Mouse (Mus musculus): ENCODE data around the gene Teddm2.

Teddm2 gene

DNA sequence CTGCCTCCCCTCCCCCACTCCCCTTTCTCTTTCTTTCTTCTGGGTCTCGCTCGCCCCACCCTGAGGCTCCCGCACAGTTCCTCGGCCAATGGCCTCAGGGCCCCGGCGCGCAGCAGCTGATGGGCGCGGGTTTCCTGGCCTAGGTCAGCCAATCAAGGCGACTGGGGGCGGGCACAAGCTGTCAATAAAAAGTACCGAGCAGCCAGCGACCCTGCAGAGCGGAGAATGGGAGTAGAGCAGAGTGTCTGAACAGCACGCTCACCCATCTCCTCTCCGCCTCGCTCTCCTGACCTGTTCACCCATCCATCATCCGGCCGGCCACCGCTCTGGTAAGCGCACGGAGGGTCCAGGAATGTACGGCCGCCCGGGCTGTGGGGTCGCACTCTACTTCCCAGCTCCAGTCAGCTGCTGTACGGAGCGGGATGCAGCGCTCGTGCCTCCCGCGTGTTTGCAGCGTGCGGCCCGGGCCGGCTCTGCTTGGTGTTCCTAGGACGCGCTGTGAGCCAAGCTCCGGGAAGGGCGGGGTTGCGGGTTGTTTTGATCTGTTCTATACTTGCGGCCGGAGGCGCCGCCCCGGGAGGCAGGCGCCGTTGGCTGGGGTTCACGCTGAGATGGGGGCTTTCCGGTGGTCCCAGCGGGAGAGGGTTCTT is at the start of gene Teddm2, which contains the start of gene Glul:
Gene Teddm2, minus strand, starts transcription at position 498 of the 650 bp plus-strand sequence.
Gene Glul, plus strand, starts transcription at position 214 of the 650 bp plus-strand sequence.
- peak; percentile 94 for DNase-seq (ENCODE audit: low spot score)

DNA sequence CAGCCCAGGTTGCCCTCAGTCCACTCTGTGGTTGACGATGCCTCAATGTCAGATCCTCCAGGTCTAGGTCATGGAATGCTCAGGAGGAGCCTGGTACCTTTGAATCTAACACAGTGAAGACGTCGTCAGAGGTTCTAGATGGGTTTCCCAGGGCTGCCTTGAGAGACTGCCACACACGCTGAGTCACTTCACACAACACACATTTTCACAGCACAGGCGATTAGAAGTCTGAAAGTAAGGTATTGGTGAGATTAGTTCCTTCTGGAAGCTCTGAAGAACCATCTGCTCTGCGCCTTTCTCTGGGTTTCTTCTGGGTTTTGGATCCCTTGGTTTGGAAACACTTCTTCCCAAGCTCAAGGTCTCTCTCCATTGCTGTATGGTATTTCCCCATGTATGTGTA is 47.8 kb upstream of the Teddm2 start:
- no peak for DNase-seq (ENCODE audit: low spot score)

DNA sequence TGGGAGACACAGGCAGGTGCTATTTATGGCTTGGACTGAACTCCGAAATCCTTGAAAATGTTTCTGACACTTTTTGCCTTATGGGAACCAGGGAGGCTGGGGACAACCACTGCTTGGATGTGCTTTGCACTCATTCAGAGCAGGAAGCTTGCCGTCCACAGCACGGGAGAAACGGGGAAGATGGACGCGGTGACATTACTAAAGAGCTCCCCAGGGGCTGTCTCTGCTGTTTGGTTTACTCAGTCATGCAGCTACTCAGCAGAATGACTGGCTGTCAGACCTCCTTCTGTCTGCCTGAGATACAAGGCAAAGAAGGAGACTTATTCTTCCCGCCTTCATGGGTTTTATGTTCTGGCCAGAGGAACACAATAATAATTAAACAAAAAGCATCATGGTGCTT is 46.9 kb upstream of the Teddm2 start:
- no peak for DNase-seq (ENCODE audit: low spot score)

DNA sequence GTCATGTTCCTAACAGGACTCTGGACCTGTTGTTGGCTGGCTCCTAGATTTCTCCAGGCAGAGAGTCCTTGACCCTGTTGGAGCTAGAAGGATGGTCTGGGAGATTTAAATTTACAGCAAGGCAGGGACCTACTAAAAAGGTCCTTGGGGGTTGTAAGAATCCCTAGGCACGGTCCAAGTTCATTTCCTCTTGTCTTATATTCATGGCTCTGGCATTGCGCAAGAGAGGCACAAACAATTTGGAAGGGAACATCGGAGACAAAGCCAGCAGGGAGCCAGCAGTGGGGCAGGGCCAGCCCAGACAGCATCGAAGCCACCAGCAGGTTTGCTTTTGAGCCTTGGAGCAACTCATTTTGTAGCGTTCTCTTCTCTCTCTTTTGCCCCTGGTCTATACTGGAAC is 45.2 kb upstream of the Teddm2 start:
- no peak for DNase-seq (ENCODE audit: low spot score)

DNA sequence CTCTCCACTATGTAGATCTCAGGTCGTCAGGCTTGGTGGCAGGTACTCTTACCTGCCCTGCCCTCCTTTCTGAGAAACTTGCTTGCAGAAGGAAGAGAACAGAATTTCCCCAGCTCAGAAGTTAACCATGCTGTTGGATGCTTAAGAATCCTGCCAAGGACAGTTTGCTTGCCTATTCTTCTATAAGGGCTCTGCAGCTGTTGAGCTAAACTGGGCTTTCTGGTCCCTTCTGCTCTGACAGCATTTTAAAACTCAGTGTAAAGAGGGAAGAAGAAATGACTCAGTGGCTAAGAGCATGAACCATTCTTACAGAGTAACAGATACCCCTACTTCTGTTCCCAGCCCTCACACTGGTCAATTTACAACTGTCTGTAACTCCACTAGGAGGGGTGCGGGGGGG is 41.0 kb upstream of the Teddm2 start:
- DNase-seq (ENCODE audit: low spot score): no peak

DNA sequence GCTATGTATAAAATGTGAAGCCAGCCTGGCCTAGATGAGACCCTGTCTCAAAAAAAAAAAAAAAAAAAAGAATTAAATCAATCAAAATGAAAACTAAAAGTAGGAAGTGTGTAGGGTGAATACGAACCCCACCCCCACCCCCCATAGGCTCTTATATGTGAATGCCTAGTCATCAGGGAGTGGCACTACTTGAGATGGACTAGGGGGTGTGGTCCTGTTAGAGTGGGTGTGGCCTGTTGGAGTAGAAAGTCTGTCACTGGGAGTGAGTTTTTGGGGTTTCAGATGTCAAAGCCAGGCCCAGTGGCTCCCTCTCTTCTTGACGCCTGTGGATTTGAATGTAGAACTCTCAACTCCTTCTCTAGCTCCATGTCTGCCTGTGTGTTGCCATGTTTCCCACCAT is 37.0 kb upstream of the Teddm2 start:
- DNase-seq (ENCODE audit: low spot score): no peak

DNA sequence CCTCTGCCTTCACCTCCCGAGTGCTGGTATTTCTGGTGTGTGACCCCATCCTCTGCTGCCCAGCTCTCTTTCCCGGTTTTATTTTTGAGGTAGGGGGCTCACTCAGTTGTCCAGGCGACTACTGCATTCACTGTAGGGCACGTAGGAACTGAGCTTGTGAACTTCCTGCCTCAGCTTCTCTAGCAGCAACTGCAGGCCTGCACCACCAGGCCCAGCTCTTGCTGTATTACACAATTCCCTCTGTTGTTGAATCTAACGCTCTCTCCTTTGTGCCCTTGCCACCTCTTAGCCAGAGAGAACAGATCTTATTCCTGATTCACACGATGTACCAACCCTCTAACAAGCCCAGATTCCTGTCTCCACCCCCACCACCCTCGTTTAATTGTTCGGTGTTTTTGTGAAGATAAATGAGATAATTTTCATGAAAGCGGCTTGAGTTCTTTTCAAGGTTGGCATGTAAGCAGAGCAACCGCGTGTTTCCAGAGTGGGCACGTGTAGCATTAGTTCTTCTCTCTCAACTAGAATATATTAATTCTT is 35.9 kb upstream of the Teddm2 start:
- DNase-seq (ENCODE audit: low spot score): no peak

DNA sequence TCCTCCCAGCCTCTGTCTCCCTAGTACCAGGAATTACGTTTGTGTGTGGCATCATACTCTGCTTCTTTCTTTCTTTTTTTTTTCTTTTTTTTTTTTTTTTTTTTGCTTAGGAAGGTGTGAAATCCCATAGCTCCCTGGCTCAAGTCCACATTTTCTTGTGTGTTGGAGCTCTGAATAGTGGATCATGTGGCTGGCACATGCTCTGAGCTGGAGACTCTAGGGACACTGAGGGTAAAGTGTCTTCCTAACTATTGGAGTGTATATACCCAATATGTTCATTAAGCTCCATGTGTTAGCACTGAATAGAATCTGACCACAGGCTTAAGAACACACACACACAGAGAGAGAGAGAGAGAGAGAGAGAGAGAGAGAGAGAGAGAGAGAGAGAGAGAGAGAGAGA is 33.7 kb upstream of the Teddm2 start:
- DNase-seq (ENCODE audit: low spot score): no peak

DNA sequence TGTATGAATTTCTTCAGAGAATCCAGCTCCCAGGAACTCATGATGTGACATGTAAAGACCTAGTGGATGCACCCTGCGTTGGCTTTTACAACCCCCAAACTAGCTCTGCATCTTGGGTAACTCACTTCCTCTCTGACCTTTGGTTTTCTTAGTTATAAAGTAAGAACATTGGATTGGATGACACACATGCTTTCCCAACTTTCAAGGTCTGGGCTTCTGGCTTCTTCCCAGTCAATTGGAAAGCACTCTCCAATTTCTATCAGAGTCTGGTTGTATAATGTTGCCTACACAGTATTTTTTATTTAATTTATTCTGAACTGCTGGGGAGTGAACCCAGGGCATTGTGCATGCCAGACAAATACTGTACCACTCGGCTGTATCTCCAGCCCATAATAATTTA is 30.4 kb upstream of the Teddm2 start:
- DNase-seq (ENCODE audit: low spot score): no peak

DNA sequence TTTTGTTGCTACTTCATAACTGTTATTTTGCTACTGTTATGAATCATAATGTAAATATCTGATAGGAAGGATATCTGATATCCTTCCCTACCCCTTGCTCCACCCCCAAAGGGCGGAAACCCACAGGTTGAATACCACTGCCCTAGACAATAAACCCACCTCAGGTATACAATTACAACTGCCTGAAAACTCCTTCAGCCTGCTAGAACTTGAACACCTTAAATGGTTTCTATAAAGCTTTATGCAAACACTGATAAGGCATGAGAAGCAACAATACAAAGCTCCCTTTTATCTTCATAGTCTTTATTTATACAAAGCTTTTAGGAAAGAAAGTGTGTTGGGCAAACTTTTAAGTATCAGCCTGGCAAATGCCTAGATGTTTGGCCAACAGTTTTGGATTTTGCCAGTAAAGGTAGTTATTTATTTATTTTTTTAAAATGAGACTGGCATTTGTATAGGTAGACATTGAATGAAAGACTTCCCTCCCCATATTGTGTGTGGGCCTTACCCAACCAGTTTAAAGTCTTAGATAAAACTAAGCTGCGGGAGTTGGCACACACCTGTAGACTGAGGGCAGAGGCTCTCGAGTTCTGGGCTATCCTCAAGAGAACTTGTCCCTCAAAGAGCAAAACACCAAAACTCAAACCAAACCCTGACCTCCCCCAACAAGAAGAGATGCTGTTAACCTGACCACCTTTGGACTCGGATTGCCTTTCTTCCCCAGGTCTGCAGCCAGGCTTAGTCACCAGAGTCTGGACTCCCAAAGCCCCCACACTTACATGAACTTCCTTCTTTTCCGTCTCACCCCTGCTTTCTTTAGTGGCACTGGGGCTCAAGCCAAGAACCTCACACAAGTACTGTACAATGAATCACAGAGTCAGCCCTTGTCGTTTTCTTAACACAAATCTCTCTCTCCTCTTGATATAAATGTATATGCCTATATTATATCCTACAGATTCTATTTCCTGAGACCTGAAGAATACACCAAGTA is 24.7 kb upstream of the Teddm2 start:
- DNase-seq (ENCODE audit: low spot score): no peak

DNA sequence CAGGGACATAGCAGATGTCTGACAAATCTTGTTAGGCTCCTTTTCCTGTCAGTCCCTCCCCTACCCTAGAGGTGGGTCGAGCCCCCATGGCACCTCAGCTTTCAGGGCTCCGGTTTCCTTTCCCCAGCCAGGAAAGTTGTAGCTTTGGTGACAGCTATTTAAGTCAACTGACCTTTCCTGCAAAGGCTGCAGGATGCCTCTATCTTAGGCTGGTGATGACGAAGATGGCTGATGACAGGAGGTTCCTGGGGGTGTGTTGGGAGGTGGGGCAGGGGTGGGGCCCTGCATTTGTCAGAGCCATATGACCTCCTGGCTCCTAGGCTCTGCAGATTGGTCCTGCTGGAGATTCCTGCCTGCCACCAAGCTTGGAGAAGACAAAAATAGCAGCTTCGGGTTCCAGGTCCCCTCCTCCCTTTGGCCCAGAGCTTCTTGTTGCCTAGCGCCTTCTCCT is 22.6 kb upstream of the Teddm2 start:
- no peak for DNase-seq (ENCODE audit: low spot score)

DNA sequence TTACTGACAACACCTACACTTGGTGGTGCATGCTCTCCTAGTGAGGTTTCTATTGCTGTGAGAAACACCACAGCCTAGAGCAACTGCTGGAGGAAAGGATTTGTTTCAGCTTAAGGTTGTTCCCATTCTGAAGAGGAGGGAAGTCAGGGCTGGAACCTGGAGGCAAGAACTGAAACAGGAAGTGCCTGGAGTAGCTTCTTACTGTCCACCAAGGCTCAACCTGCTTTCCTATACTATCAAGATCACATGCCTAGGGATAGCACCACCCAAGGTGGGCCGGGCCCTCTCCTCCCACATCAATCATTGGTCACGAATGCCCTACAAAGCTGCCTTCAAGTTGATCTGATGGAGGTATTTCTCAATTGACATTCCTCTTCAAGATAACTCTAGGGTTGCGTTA is 21.6 kb upstream of the Teddm2 start:
- DNase-seq (ENCODE audit: low spot score): no peak

DNA sequence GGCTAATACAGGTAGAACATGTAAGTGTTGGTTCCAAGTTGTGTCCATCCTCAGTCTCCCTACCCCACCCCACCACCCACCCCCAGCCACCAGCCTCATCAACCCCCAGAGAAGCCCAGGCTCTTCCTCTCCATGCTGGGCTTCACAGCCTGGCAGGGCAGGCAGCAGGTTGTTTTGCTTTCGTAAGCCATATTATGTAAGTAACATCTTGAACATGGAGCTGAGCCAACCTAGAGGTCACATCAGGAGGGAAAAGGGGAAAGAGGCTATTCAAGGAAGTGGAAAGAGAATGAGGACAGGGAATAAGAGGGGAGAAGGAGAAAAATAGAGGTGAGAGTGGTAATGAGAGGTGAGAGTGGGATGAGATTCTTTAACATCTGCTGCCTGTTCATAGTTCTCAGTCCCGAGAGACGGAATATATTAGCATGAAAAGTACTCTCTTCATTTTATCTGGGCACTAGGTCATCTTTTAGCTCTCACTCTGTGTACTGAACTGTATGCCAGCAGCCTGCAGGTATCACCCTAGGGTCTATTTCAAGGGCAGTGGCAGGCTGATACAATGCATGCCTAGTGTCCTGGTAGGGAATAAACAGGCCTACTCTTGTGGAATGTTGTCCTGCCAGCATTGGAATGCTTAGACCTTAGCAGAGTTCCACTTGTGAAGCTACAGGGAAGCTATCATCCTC is 18.6 kb upstream of the Teddm2 start:
- no peak for DNase-seq (ENCODE audit: low spot score)

DNA sequence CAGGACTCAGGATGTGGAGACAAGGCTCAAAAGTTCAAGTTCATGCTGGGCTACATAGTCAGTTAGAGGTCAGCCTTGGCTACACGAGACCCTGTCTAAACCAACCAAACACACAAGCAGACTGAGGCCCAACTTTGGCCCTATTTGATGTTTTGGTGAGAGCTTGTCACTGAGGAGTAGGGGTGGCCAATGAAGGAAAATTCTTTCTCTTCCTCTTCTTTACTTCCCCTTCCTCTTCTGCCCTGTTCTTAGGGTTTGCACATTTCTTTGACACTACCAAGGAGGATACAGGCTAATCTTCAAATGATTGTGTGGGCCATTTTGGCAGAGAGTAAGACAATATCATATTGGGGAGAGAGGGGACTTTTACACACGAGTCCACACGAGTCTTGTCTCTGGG is 13.8 kb upstream of the Teddm2 start:
- DNase-seq (ENCODE audit: low spot score): no peak

DNA sequence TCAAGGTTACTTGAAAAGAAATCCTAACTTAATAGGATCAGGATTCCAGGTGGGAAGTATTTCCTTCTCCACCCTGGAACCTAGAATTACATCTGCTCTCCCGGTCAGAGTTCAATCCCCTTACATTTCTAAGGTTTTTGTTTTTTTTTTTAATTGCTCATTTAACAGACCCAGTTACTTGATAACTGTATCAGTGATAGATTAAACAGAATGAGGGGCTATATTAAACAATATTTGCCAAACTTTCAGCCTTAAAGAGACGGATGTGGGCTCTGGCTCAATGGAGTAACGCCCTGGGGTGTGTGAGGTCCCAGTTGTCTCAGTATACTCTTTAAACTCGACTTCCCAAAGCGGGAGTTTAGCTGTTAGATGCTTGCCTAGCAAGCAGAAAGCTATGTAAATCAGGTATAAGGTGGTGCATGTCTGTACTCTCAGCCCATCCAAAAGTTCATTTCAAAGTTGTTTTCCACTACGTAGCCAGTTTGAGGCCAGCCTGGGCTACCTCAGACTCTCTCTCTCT is 11.3 kb upstream of the Teddm2 start:
- no peak for DNase-seq (ENCODE audit: low spot score)

DNA sequence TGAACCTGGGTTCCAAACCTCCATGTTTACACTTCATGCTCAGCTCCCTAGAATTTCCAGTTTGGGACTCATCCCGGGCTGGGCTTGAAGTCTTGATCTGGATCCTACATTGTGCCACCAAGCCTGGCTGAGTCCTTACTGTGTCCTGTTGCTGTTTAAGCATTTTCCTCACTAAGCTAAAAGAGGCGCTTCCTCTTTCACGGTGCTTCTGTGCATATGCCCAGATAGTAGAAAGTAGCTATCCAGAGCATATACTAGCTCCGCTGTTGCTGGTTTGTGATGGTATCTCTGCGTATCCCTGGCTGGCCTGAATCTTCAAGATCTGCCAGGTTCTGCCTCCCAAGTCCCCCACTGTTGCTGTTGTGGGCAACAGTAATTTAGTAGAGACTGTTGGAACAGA is 10.4 kb upstream of the Teddm2 start:
- DNase-seq (ENCODE audit: low spot score): no peak

DNA sequence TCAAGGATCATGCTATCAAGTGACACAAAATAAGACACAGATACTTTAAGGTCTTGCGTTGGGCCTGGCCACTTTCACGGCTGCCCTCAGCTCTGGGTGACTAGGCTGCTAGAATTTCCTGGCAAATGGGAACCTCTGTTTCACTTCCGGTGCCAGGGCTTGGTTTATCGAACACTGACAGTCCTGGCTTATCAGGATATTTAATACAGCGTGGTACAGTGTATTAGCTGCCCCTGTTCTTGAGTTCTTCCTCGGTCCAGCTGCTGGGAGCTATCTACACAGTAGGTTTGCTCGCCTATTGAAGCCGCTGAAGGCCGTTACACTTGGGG is 9.9 kb upstream of the Teddm2 start:
- DNase-seq (ENCODE audit: low spot score): no peak

DNA sequence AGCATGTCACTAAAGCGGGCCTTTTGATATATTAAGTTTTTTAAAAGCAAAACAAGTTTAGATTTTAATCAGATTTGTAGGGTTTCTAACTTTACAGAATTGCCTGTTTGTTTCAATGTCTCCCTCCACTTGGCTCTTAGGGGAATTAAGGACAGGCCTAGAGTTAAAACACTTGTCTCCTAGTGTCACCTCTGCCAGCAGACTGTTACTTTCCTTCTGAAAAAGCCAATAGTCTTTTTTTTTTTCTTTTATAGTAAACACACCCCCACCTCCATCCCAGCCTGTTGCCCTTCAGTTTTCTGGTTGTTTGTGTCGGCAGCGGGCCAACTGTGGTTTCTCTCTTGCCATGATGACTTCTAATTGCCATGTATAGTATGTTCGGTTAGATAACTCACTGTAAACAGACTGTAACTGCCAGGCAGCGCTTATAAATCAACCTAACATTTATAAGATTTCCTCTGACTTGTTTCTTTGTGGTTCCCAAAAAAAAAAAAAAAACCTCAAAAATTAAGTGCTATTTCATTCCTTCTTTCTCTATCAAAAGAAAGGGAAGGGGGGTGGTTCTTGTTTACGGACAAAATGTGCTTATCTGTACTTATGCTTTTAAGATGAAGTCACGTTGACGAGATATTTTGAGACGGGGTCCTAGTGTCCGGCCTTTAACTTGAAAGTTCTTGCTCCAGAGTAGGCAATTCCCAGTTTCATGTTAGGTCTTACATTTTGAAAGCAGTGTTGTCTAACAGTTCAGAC is 9.4 kb upstream of the Teddm2 start:
- no peak for DNase-seq (ENCODE audit: low spot score)

DNA sequence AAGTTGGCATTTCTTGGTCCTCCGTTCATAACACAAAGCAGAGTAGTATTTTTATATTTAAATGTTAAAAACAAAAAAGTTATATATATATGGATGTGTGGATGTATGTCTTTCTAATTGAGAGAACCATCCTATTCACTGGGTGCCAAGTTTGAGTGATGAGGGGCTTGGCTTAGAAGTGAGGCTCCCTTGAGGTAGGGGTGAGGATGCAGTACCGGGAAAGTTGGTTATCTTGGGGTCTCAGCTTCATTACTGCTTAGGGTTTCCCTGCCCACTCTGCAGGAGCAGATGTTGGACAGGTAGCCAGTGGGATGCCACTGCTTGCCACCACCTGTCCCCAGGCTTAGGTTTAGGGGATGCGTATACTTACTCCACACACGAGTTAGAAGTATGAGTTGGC is 8.7 kb upstream of the Teddm2 start:
- no peak for DNase-seq (ENCODE audit: low spot score)

DNA sequence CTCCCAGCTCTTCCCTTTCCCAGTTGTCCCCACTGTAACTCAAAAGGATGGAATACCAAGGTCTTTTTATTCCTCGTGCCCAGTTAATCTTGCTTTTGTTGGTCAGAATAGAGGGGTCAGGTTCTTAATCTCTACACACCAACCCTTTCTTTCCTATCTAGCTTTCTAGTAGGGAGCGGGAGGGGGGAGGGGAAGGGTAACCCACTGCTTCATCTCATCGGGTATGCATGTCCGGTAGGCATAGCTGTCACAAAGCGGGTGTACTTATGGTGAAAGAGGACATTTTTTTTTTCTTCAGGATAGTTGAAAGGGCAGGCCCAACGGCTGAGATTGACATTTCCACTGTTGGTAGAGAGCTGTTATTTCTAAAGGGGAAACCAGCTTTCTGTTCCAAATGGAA is 8.2 kb upstream of the Teddm2 start:
- DNase-seq (ENCODE audit: low spot score): no peak

DNA sequence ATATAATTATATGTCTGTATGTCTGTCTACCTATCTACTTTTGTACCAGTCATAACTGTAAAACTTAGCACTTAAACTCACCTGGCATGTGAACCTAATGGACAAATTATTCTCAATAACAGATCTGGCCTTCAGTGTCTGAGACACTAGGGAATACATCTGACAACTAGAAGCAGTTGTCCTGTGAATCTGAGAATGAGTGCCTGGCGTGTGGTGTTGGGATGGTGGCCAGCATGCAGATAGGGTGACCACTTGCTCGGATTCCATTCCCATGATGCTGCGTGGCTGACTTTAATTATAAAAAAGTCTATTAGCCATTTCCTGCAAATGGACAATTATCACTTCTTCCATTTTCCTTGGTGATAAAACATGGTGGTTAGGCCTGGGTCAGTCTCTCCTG is 5.9 kb upstream of the Teddm2 start:
- DNase-seq (ENCODE audit: low spot score): no peak

DNA sequence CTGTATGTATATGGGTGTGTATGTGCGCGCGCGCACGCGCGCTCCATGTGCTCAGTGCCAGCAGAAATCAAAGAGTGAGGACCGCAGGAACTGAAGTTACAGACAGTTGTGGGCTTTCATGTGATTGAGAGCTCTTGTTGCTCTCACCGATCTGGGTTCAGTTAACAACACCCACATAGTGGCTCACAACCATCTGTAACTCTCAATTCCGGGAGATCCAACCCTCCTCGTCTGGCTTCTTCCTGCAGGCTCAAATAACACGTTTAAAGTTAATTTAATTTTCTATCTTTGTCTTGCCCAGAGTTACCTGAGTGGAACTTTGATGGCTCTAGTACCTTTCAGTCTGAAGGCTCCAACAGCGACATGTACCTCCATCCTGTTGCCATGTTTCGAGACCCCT is 4.2 kb upstream of the Teddm2 start:
- DNase-seq (ENCODE audit: low spot score): no peak
